Mouse (Mus musculus): Measurements from ENCODE around the gene Ccl28.
A peak's percentile ranks its signal among the peaks of the same experiment; 100 is the strongest.
"Not testable (repeated sequence)": the region's sequence is repeated elsewhere in the genome, so short reads cannot be mapped to it uniquely, and the experiment has no call there.

Ccl28 gene

GRCm38 (mm10) chr13:119648891-119649698 lies 25.5 kb downstream of the Ccl28 start:
- no peak for DNase-seq (ENCODE audit: low read depth)

GRCm38 (mm10) chr13:119649699-119650046 lies 26.1 kb downstream of the Ccl28 start:
- DNase-seq (ENCODE audit: low read depth) = no peak

GRCm38 (mm10) chr13:119654734-119655133 lies 31.1 kb downstream of the Ccl28 start:
- no peak for DNase-seq (ENCODE audit: low read depth)

GRCm38 (mm10) chr13:119656246-119656645 lies 32.6 kb downstream of the Ccl28 start:
- no peak for DNase-seq (ENCODE audit: low read depth)

DNA sequence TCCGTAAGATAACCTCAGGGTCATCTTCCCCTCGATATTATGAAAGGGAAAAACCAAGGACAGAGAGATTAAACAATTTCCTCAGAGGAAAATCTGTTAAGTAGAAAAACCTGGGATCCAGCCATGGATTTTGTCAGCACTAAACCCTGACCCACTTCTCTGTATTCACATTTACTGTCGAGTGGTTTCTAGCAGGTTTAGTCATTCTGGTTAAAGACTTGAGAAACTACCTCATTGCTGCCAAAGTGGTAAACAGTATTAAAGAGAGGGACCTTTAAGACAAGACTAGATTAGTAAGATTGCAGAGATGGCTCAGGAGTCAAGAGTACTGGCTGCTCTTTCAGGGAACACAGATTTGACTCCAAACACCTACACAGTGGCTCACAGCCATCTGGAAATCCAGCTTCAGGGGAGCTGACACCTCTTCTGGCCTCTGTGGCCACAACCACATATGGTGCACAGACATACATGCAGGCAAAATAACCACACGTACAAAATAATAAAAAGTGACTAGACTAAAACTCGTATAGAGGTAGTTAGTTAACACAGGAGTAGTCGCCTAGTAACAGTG lies 33.3 kb downstream of the Ccl28 start:
- no peak for DNase-seq (ENCODE audit: low read depth)

DNA sequence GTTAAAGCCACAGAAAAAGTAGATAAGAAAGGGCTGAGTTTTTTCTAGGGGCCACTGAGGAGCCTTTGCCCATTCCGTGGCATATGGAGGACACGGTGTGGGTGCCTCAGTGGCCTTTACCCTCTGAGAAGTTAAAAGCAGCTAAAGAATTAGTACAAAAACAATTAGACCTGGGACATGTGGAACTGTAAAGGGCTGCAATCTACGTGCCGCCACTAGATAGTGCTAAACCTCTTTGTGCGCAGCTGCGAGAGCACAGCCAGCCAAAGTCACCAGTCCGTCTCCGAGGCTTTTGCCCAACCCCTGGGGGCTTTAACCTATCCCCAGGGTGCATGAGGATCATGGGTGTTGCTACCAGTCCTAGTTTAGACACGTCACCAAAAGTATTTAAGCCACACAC lies 37.8 kb downstream of the Ccl28 start:
- not testable (repeated sequence) for DNase-seq (ENCODE audit: low read depth)

GRCm38 (mm10) chr13:119678794-119679193 lies 55.2 kb downstream of the Ccl28 start:
- no peak for DNase-seq (ENCODE audit: low read depth)

DNA sequence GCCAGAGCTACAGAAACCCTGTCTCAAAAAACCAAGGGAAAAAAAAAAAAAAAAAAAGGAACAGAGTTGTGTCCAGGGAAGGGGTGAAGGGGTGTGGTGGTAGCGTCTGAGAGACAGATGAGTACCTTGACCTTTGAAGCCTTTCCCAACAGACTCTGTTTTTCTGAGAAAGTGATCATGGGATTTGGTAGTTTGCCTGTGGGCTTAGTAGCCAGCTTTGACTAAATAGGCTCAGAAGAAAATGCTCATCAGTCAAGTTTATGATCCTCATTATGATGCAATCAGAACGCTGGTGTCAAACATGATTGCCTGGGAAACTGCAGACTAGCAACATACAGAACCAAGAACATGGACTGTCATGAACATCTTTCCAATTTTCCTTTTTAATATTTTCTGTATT lies 56.1 kb downstream of the Ccl28 start:
- DNase-seq (ENCODE audit: low read depth) = no peak

- DNase-seq (ENCODE audit: low read depth) = no peak
Measured at GRCm38 (mm10) chr13:119681161-119681560, 57.5 kb downstream of the Ccl28 start.

GRCm38 (mm10) chr13:119684416-119685177 lies 61.0 kb downstream of the Ccl28 start:
- DNase-seq (ENCODE audit: low read depth) = no peak

GRCm38 (mm10) chr13:119689709-119690038 lies 66.1 kb downstream of the Ccl28 start:
- DNase-seq (ENCODE audit: low read depth) = no peak

DNA sequence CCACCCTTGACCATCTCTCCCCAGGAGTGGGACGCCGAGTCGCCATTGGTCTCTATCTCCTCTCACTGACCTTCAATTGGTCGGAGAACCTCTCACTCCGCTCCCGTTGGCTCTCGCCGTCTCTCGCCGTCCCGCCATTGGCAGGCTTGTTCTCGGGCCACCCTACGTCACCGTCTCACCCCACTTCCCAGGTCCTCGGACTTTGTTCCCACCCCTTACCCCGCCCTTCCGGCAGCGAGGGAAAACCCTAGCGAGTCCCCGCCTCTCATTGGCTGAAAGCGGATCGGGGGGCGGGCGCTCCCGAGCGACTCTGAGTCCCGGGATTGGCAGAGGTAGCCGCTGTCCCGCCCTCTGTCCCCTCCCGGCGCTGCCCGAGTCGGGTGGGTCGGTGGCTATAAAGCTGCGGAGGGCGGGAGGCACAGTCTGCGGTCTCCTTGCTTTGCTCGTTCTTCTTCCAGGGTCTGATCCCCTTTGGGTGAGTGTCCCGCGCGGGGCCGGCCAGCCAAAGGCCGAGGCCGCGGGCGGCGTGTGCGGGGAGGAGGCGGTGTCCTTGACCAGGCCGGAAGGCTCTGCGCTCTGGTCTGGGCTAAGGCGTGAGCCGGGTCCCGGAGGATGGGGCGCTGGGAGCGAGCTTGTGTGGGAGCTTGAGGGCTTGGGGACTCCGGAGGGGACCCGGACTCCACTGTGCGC lies 66.6 kb downstream of the Ccl28 start, which contains the start of gene Hmgcs1:
Gene Hmgcs1 (plus strand): TSS at position 341 of the 690 bp plus-strand sequence.
- DNase-seq (ENCODE audit: low read depth) = peak; percentile 99

- peak; percentile 18 for DNase-seq (ENCODE audit: low read depth)
Measured at GRCm38 (mm10) chr13:119690876-119691620, 67.4 kb downstream of the Ccl28 start.

GRCm38 (mm10) chr13:119691958-119692357 lies 68.3 kb downstream of the Ccl28 start:
- DNase-seq (ENCODE audit: low read depth) = not testable (repeated sequence)

- DNase-seq (ENCODE audit: low read depth) = no peak
Measured at GRCm38 (mm10) chr13:119695676-119696075, 72.1 kb downstream of the Ccl28 start.

GRCm38 (mm10) chr13:119696496-119696895 lies 72.9 kb downstream of the Ccl28 start:
- DNase-seq (ENCODE audit: low read depth) = no peak

GRCm38 (mm10) chr13:119698436-119698835 lies 74.8 kb downstream of the Ccl28 start:
- no peak for DNase-seq (ENCODE audit: low read depth)
